Mouse (Mus musculus) neural tube, embryonic 13.5 days (tissue): ENCODE measurements at regions not wholly inside any gene's neighbourhood (a gene's known extent, or its start where the extent isn't known, plus 50 kb on each side); places are given as distances from the start of the nearest gene placed in this dataset.

Experiments used
- ATAC-seq: fragments of 200-750 bp; cut with Nextera tagmentation; 2 replicates; pipeline ENCODE4 v1.8.0; 2017; ENCODE audit warnings: low read depth, mild to moderate bottlenecking, moderate TSS enrichment, moderate library complexity
- H3K27ac ChIP-seq: fragments of 300-500 bp; sonication (generic); replicated peaks from 2 replicates; pipeline ENCODE4 v1.5.1; 2015; ENCODE audit warnings: moderate library complexity, mild to moderate bottlenecking, inconsistent platforms
- H3K27me3 ChIP-seq: fragments of 300-500 bp; sonication (generic); 2 replicates; pipeline ENCODE4 v1.6.1; 2015; ENCODE audit warnings: mild to moderate bottlenecking, inconsistent platforms
- H3K36me3 ChIP-seq: fragments of 300-500 bp; sonication (generic); 2 replicates; pipeline ENCODE4 v1.6.1; 2015; ENCODE audit warnings: mild to moderate bottlenecking, inconsistent platforms
- H3K4me1 ChIP-seq: fragments of 300-500 bp; sonication (generic); replicated peaks from 2 replicates; pipeline ENCODE4 v1.6.1; 2015; ENCODE audit warnings: inconsistent platforms
- H3K4me2 ChIP-seq: fragments of 300-500 bp; sonication (generic); 2 replicates; pipeline ENCODE4 v1.6.1; 2015; ENCODE audit warnings: inconsistent platforms, mild to moderate bottlenecking, moderate library complexity
- H3K4me3 ChIP-seq: fragments of 300-500 bp; sonication (generic); 2 replicates; pipeline ENCODE4 v1.5.1; 2015; ENCODE audit warnings: mild to moderate bottlenecking, inconsistent platforms
- H3K9ac ChIP-seq: fragments of 300-500 bp; sonication (generic); 2 replicates; pipeline ENCODE4 v1.6.1; 2015; ENCODE audit warnings: moderate library complexity, mild to moderate bottlenecking, inconsistent platforms
- H3K9me3 ChIP-seq: fragments of 300-500 bp; sonication (generic); 2 replicates; pipeline ENCODE4 v1.6.1; 2016; ENCODE audit warnings: inconsistent platforms
- WGBS: fragments of 180-500 bp; shearing (Covaris S2); methylation state at CpG from one replicate; pipeline ENCODE4 v1.1.7; 2015; 5-methylcytosine and 5-hydroxymethylcytosine counted together

DNA sequence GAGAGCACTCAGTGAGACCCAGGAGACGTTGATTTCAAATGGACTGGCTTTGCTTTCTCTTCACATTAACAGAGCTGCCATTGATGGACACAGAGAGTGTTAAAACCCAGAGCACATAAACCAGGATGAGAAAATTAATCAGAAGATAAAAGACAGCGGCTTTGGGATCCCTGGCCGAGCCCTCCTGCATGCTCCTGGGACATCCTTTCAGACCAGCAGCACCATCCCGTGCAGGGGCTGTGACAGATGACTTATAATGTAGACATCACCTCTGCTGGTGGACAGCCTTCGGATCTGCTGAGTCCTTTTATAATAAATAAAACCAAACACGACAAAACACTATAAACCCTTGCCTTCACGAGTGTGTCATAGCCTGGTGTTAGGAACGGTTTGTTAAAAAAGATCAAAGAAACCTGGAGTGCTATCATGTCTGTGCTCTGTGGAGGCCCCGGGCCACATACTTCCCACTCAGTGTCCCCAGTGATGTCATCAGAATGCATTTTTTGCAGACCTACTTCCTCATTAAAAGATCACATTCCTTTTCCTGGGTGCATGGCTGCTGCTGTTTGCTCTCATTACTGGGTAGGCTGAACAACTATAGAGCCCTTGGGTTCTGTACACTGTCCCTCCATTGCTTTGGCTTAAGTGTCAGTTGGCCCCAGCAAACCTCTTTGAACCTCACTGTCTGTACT lies 130.2 kb upstream of the Serp2 start:
- Histone ChIP-seq H3K27ac (peak overlapping the region; percentile 61), H3K36me3 (no peaks in the 10 kb centered on the region), H3K4me1 (peaks cover 37% of the 10 kb centered on the region), H3K9ac (no peak overlapping the region), H3K4me3 (no peak overlapping the region), H3K9me3 (no peaks in the 10 kb centered on the region), H3K4me2 (no peak overlapping the region), H3K27me3 (no peaks in the 10 kb centered on the region; the same call in 1 of the 2 replicates)
- ATAC-seq = no peak
- 27% methylated on average over 9 of the region's 9 CpGs for WGBS

DNA sequence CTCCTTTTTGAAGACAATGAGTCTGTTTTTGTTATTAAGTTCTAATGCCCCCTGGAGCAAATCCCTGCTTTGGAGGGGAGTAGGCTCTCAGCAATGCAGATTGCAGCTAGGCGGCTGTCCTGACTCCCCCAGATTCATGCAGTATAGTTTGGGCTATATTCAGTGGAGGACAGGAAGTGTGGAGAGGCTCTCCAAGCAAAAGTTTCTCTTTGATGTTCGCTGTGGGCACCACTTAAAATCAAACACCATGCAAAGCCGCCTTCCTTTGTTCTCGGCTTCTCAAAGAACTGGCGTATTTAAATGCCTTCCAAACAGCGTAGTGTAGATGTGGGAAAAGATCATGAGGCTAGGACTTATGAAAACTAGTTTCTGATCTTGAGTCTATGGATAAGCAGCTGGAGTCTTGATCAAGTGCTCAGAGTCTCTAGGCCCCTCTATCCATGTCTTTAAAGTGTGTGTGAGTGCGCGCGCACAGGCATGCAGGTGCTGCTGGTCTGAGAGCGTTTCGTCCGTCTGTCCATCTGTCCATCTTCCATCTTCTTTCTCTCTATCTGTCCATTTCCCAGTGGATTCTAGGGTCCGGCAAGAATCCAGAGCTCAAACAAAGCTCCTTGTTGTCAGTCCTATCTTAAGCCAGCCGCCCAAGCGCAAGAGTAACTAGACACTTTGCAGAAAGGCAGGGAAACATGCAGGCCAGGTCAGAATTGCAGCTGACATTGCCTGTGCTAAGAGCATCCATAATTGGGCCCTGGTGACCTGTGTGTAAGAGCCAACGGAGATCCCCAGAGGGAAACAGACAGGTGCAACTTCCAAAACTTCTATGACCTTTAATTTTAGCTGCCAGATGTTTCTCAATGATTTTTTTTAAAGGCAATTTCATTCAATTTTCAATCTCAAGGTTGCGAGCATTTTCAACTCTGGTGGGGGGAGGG lies 129.4 kb upstream of the Serp2 start:
- Histone ChIP-seq H3K9ac (no peak overlapping the region), H3K4me1 (peaks cover 42% of the 10 kb centered on the region), H3K27me3 (no peaks in the 10 kb centered on the region; the same call in 1 of the 2 replicates), H3K4me3 (no peak overlapping the region), H3K9me3 (no peaks in the 10 kb centered on the region), H3K36me3 (no peaks in the 10 kb centered on the region), H3K27ac (peak overlapping the region; percentile 61), H3K4me2 (no peak overlapping the region)
- ATAC-seq = no peak
- 57% methylated on average over 17 of the region's 17 CpGs for WGBS

DNA sequence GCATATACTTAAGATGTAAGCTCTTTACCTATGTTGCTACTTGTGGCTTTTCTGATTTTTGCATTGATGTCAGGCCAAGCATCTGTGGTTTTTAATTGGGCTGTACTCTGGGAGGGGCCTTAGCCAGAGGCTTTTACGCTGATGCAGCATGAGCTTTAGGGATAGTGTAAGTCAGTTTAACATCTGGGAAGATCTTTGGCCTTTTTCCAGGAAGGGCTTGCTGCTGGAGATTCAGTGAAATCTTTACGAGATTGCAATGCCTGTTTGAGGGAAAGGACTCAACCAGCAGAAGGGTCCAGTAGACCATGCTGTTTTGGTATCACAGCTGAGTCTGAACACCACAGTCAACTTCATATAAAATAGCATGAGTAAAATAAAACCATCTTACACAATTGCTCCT lies 127.6 kb upstream of the Serp2 start:
- H3K4me3 ChIP-seq = no peak overlapping the region
- H3K27me3 ChIP-seq = no peaks in the 10 kb centered on the region
- H3K4me1 ChIP-seq = peaks cover 42% of the 10 kb centered on the region
- H3K4me2 ChIP-seq = no peak overlapping the region
- H3K9me3 ChIP-seq = no peaks in the 10 kb centered on the region
- no peaks in the 10 kb centered on the region for H3K36me3 ChIP-seq
- no peak overlapping the region for H3K27ac ChIP-seq
- WGBS = 62% methylated on average over 2 of the region's 2 CpGs
- H3K9ac ChIP-seq = no peak overlapping the region
- ATAC-seq = no peak

DNA sequence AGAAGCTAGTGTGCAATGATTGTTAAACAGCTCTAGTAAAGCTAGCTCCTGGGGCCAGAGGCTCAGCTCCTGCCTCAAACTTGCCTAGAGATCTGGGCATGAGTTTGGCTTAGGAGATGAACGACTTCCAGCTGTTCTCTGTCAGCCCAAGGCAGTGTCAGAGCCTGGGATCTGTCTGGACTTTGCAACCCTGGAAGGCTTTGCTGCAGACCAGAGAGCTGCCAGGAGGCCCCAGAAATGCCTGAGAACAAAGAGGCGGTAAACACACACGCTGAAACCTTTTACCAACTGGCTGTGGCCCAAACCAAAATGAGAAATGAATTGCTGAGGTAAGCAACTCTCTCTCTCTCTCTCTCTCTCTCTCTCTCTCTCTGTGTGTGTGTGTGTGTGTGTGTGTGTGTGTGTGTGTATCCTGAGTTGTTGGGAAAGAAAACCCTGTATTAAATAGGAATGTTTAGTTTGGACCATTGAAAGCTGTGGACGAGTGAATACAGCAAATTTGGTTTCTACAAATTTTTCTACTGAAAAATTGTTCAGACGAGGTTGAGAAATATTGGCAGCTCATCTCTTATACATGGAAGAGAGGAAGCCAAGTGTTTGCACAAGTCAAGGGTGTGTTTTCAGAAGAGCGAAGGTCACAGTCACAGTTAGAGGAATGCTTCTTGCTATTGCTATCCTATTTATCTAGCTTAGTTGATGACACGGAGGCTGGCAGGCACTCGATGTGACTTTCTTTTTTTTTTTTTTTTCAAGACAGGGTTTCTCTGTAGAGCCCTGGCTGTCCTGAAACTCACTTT lies 125.1 kb upstream of the Serp2 start:
- no peak overlapping the region for H3K4me3 ChIP-seq
- H3K9me3 ChIP-seq = no peaks in the 10 kb centered on the region
- ATAC-seq = no peak
- no peak overlapping the region for H3K4me2 ChIP-seq
- peaks cover 27% of the 10 kb centered on the region for H3K4me1 ChIP-seq
- H3K27ac ChIP-seq = peak overlapping the region; percentile 39
- H3K9ac ChIP-seq = no peak overlapping the region
- WGBS = 56% methylated on average over 8 of the region's 8 CpGs
- no peaks in the 10 kb centered on the region for H3K27me3 ChIP-seq
- no peaks in the 10 kb centered on the region for H3K36me3 ChIP-seq

DNA sequence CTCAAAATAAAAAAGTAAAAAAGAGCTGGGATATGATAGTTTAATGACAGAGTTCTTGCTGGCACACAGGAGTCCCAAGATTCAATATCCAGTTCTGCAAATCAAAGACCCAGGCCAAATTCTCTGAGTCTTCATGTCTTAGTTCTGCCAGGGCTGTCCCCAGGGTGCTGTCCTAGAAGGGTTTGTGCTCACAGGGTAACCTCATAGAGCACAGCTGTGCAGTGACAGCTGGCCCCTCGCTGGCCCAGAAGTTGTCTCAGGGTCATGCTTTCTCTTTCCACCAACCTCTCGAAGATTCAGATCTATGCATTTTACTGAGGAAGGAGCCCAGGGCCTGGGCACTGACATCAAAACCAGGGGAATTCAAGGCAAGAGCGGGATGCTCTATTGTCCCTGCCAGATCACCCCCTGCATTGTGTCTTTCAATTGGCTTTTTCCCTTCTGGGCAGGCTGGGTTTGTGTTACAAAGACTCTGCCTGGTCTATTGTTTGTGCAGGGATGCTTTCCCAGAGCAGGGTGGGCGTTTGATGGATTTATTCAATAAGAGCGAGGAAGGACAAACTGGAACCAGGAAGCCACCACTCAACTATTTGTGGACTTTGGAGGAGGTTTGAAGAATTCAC lies 121.9 kb upstream of the Serp2 start:
- WGBS = 10% methylated on average over 5 of the region's 5 CpGs

DNA sequence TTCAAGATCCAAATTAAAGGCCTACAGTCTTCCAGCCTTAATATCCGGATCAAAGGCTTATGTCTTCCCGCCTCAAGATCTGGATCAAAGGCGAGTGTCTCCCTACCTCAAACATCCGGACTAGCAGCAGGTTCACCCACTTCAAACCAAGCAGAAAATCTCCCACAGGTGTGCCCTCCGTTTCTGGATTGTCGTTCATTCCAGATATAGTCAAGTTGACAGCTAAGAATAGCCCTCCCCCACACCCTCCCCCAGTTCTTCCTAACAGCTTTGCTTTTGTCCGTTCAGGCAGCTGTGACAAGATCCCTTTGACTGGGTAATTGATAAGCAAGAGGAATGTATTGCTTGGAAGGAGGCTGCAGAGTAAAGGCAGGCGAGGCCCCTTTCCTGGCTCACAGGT lies 118.3 kb upstream of the Serp2 start:
- Histone ChIP-seq H3K4me3 (no peak overlapping the region), H3K36me3 (no peaks in the 10 kb centered on the region), H3K4me1 (peaks cover 13% of the 10 kb centered on the region), H3K27me3 (no peaks in the 10 kb centered on the region), H3K4me2 (no peak overlapping the region), H3K9ac (no peak overlapping the region), H3K27ac (no peak overlapping the region), H3K9me3 (no peaks in the 10 kb centered on the region)
- no peak for ATAC-seq
- 29% methylated on average over 8 of the region's 8 CpGs for WGBS

More for the DNA sequence above, 121.9 kb upstream of the Serp2 start:
- peaks cover 18% of the 10 kb centered on the region for H3K4me1 ChIP-seq
- no peaks in the 10 kb centered on the region for H3K36me3 ChIP-seq
- no peaks in the 10 kb centered on the region for H3K27me3 ChIP-seq
- no peak overlapping the region for H3K4me2 ChIP-seq
- H3K9me3 ChIP-seq = no peaks in the 10 kb centered on the region
- no peak overlapping the region for H3K4me3 ChIP-seq
- no peak for ATAC-seq
- H3K9ac ChIP-seq = no peak overlapping the region
- no peak overlapping the region for H3K27ac ChIP-seq

DNA sequence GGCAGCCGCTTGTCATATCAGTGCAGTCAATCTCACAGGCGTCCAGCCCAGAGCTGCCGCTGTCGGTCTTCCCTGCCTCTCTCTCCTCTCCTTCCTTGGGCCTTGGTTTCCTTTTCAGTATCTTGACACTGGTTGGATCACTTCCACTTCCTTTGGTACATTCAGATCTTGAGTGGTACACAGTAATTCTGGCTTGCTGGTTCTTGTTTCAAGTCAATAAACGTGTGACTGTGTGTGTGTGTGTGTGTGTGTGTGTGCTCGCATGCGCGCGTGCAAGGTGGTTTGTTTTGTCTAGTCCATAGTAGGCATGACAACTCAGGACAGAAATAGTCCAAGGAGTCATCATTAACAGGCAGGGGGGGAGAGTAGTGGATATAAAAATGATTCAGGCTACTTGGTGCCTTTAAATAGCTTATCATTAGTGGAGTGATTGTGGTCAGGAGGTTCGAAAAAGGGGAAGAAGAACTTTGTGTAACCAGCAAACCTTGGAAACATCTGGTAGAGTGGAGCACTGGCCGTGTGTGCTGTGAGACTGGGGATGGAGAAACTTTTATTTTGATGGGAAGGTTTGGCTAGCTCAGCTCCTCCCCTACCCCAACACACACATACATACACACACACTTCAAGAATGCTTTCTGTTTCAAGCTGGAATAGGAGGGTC lies 117.1 kb upstream of the Serp2 start:
- no peaks in the 10 kb centered on the region for H3K27me3 ChIP-seq
- no peaks in the 10 kb centered on the region for H3K9me3 ChIP-seq
- 85% methylated on average over 11 of the region's 11 CpGs for WGBS

DNA sequence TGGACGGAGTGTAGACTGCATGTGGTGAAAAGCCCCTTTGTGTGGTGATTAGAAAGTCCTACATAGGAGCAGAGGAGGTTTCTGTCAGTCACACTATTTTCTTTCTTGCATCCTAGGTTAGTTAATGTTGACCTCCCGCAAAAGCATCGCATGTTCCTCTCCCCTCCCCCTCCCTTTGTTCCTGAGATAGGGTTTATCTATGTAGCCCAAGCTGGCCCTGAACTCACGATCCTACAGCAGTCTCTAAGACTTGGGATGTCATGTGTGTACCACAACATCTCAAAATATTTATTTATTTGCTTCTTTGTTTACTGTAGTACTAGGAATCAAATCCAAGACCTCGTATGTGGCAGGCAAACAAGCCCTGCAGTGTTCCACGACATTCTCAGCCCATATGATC lies 116.2 kb upstream of the Serp2 start:
- Histone ChIP-seq H3K4me3 (no peak overlapping the region), H3K27ac (no peak overlapping the region), H3K9ac (no peak overlapping the region), H3K4me2 (no peak overlapping the region), H3K4me1 (peaks cover 6% of the 10 kb centered on the region; the same call in 1 of the 2 replicates), H3K27me3 (no peaks in the 10 kb centered on the region), H3K36me3 (no peaks in the 10 kb centered on the region), H3K9me3 (no peaks in the 10 kb centered on the region)
- no peak for ATAC-seq
- 73% methylated on average over 6 of the region's 6 CpGs for WGBS

More for the DNA sequence above, 117.1 kb upstream of the Serp2 start:
- Histone ChIP-seq H3K4me1 (peaks cover 10% of the 10 kb centered on the region), H3K4me3 (no peak overlapping the region), H3K9ac (no peak overlapping the region), H3K27ac (no peak overlapping the region), H3K4me2 (no peak overlapping the region), H3K36me3 (no peaks in the 10 kb centered on the region)
- no peak for ATAC-seq

DNA sequence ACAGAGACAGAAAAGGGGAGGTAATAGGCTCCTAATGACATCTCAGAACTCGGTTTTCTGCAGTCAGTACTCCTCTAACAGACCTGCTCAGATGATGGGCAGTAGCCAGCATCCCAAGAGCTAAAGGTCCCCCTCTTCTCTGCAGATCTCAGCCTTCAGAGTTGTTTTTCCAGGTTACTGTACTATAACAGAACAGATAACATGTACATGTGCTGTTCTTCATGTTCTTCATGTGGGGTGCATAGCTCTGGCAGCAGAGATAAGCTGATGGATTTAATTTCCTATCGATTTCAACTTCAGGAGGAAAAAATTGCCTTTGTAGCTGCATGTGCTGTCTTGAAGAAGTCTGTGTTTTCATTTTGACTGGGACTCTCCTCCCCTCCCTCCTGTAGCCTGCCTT lies 115.8 kb upstream of the Serp2 start:
- no peaks in the 10 kb centered on the region for H3K9me3 ChIP-seq
- H3K4me1 ChIP-seq = peaks cover 6% of the 10 kb centered on the region; the same call in 1 of the 2 replicates
- no peak overlapping the region for H3K27ac ChIP-seq
- no peak overlapping the region for H3K4me3 ChIP-seq
- no peaks in the 10 kb centered on the region for H3K36me3 ChIP-seq
- H3K27me3 ChIP-seq = no peaks in the 10 kb centered on the region
- no peak overlapping the region for H3K4me2 ChIP-seq
- WGBS = 72% methylated on average over 2 of the region's 2 CpGs
- no peak overlapping the region for H3K9ac ChIP-seq
- ATAC-seq = no peak

DNA sequence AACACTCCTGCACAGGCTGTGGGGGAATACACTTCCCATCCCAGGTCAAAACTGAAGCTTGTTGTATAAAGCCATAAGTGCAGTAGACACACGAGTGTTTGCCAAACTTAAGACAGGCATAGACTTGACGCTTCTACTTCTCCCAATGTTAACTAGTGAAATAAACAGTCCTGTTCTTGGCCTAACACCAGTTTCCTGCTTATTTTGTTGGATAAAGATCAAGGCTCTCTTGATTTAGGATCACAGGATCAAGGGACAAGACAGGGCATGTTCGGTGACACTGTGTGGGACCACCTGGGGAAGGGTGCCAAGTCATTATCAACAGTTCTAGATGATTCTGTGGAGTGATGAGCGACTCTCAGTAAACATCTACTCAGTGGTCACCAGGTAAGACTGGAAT lies 114.3 kb upstream of the Serp2 start:
- Histone ChIP-seq H3K27ac (no peak overlapping the region), H3K36me3 (no peaks in the 10 kb centered on the region), H3K9ac (no peak overlapping the region), H3K27me3 (no peaks in the 10 kb centered on the region), H3K4me1 (peaks cover 6% of the 10 kb centered on the region; the same call in 1 of the 2 replicates), H3K4me2 (no peak overlapping the region), H3K4me3 (no peak overlapping the region), H3K9me3 (no peaks in the 10 kb centered on the region)
- 93% methylated on average over 4 of the region's 4 CpGs for WGBS
- ATAC-seq = no peak

DNA sequence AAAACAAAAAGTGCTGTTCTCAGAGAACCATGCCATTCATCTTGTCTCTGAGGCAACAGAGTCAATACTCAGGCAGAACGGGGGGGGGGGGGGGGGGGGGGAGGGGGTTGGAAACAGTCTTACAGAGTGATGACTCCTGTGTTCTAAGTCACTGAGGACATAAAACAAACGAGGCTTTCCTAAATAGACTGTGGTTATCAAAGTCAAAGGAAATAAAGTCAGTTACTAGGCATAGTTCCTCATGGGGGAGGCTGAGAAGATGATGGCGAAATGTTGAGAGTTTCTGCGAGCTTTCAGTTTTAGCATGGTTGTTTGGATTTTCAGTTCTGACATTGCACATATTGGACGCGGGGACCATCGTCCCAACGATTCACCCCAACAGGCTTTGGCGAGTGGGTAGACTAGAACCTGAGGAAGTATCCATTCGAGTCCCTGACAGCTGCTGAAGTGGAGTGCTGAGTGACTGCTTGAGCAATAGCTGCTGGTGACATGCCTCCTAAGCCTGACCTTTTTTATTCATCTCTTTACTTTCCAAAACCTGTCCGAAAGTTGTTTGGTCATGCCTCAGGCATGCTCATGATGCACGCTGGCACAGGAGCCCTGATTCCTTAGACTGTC lies 109.2 kb upstream of the Serp2 start:
- no peak for ATAC-seq
- Histone ChIP-seq H3K27me3 (no peaks in the 10 kb centered on the region), H3K36me3 (no peaks in the 10 kb centered on the region)

More for the DNA sequence above, 109.2 kb upstream of the Serp2 start:
- Histone ChIP-seq H3K9me3 (no peaks in the 10 kb centered on the region), H3K27ac (no peak overlapping the region), H3K9ac (no peak overlapping the region), H3K4me3 (no peak overlapping the region), H3K4me1 (no peaks in the 10 kb centered on the region), H3K4me2 (no peak overlapping the region)
- WGBS = 75% methylated on average over 12 of the region's 12 CpGs
